Mouse (Mus musculus) kidney, postnatal 0 days (tissue): ENCODE results near the gene Tmem63a. TPM values are rescaled to one million over a fixed set of nuclear protein-coding genes. Genes with fewer than 3 reads are reported as not detected.

ENCODE experiments used
- ATAC-seq: fragments of 200-750 bp; cut with Nextera tagmentation; replicated peaks from 2 replicates; pipeline ENCODE4 v1.8.0; 2017; ENCODE audit warnings: low read depth, moderate number of reproducible peaks, moderate TSS enrichment, moderate library complexity; ENCODE audit not compliant: low FRiP score
- DNase-seq: peaks from one replicate; pipeline ENCODE4 v3.0.0-alpha.2; 2016; ENCODE audit warnings: low spot score
- H3K27ac ChIP-seq: fragments of 300-500 bp; sonication (generic); 2 replicates; pipeline ENCODE4 v1.5.1; 2014; ENCODE audit warnings: mild to moderate bottlenecking
- H3K27me3 ChIP-seq: fragments of 300-500 bp; sonication (generic); 2 replicates; pipeline ENCODE4 v1.6.1; 2014; ENCODE audit warnings: low read length, mixed read lengths; ENCODE audit not compliant: insufficient read depth
- H3K36me3 ChIP-seq: fragments of 300-500 bp; sonication (generic); 2 replicates; pipeline ENCODE4 v1.6.1; 2014; ENCODE audit warnings: low read length, mixed read lengths; ENCODE audit not compliant: insufficient read depth
- H3K4me1 ChIP-seq: fragments of 300-500 bp; sonication (generic); replicated peaks from 2 replicates; pipeline ENCODE4 v1.6.1; 2014; ENCODE audit warnings: antibody characterized with exemption, low read length, mixed read lengths; ENCODE audit not compliant: insufficient read depth
- H3K4me2 ChIP-seq: fragments of 300-500 bp; sonication (generic); 2 replicates; pipeline ENCODE4 v1.6.1; 2014; ENCODE audit warnings: mild to moderate bottlenecking, low read length, moderate library complexity, mixed read lengths
- H3K4me3 ChIP-seq: fragments of 300-500 bp; sonication (generic); replicated peaks from 2 replicates; pipeline ENCODE4 v1.5.1; 2014; ENCODE audit warnings: low read depth, low read length
- H3K9ac ChIP-seq: fragments of 300-500 bp; sonication (generic); 2 replicates; pipeline ENCODE4 v1.6.1; 2014; ENCODE audit warnings: low read depth, low read length
- H3K9me3 ChIP-seq: fragments of 300-500 bp; sonication (generic); replicated peaks from 2 replicates; pipeline ENCODE4 v1.6.1; 2016; ENCODE audit warnings: low read length, inconsistent platforms, mixed read lengths
- CTCF ChIP-seq: IDR thresholded peaks from 2 replicates; pipeline ENCODE4 v1.5.1; 2016; ENCODE audit warnings: antibody characterized with exemption, low read depth, mild to moderate bottlenecking, moderate library complexity
- WGBS: fragments of 180-500 bp; shearing (Covaris S2); extraction: QIAGEN DNeasy Blood & Tissue Kit; methylation state at CpG from one replicate; pipeline ENCODE4 v1.1.7; 2014; 5-methylcytosine and 5-hydroxymethylcytosine counted together
- polyA plus RNA-seq: library from polyadenylated mRNA; unstranded; fragments of >200 nt; fragmentation: Nextera tagmentation; extraction: Ambion mirVana; gene quantifications from 2 replicates; pipeline ENCODE4 v1.2.1, GENCODE M21; 2015

Gene Tmem63a
- polyA plus RNA-seq, 1 experiment from 2014 or later: 10.6 TPM

- DNase-seq (no peak), ATAC-seq (no peak)
- no peak overlapping the region for H3K4me2 ChIP-seq
- H3K9me3 ChIP-seq: no peaks in the 10 kb centered on the region
- no peak for TF ChIP-seq CTCF
- peaks cover 16% of the 10 kb centered on the region; the same call in 1 of the 2 replicates for H3K36me3 ChIP-seq
- no peak overlapping the region for H3K9ac ChIP-seq
- no peaks in the 10 kb centered on the region for H3K27me3 ChIP-seq
- H3K4me1 ChIP-seq: no peaks in the 10 kb centered on the region
- no peak overlapping the region for H3K27ac ChIP-seq
- no peak overlapping the region for H3K4me3 ChIP-seq
- 47% methylated on average over 20 of the region's 20 CpGs for WGBS
These were observed 30.4 kb upstream of the Tmem63a start for GRCm38 (mm10) chr1:180911653-180912287.

GRCm38 (mm10) chr1:180912792-180913191 lies 29.4 kb upstream of the Tmem63a start:
- Histone ChIP-seq H3K27ac (no peak overlapping the region), H3K4me1 (no peaks in the 10 kb centered on the region), H3K4me2 (no peak overlapping the region), H3K36me3 (peaks cover 9% of the 10 kb centered on the region; the same call in 1 of the 2 replicates), H3K27me3 (no peaks in the 10 kb centered on the region), H3K9ac (no peak overlapping the region), H3K9me3 (no peaks in the 10 kb centered on the region), H3K4me3 (no peak overlapping the region)
- DNase-seq (no peak), ATAC-seq (no peak)
- no peak for TF ChIP-seq CTCF
- WGBS: 85% methylated on average over 5 of the region's 5 CpGs

- no peak for DNase-seq
- H3K27ac ChIP-seq: no peak overlapping the region
- no peak for TF ChIP-seq CTCF
- no peak overlapping the region for H3K4me3 ChIP-seq
- no peaks in the 10 kb centered on the region for H3K4me1 ChIP-seq
- H3K9me3 ChIP-seq: no peaks in the 10 kb centered on the region
- H3K27me3 ChIP-seq: no peaks in the 10 kb centered on the region
- H3K9ac ChIP-seq: no peak overlapping the region
- ATAC-seq: no peak
- 56% methylated on average over 4 of the region's 4 CpGs for WGBS
- H3K36me3 ChIP-seq: 0 out of 2 replicates have a peak, but pooled peaks cover 1% of the 10 kb centered on the region
- no peak overlapping the region for H3K4me2 ChIP-seq
These were observed 28.3 kb upstream of the Tmem63a start for GRCm38 (mm10) chr1:180913797-180914196.

- Histone ChIP-seq H3K27me3 (no peaks in the 10 kb centered on the region), H3K4me3 (no peak overlapping the region), H3K36me3 (no peaks in the 10 kb centered on the region), H3K4me1 (no peaks in the 10 kb centered on the region), H3K27ac (no peak overlapping the region), H3K4me2 (no peak overlapping the region), H3K9me3 (no peaks in the 10 kb centered on the region), H3K9ac (no peak overlapping the region)
- 89% methylated on average over 11 of the region's 11 CpGs for WGBS
- DNase-seq (no peak), ATAC-seq (no peak)
- TF ChIP-seq CTCF: no peak
These were observed 25.7 kb upstream of the Tmem63a start for GRCm38 (mm10) chr1:180916425-180916824.

GRCm38 (mm10) chr1:180917053-180917452 lies 25.1 kb upstream of the Tmem63a start:
- no peak for TF ChIP-seq CTCF
- no peaks in the 10 kb centered on the region for H3K27me3 ChIP-seq
- H3K27ac ChIP-seq: no peak overlapping the region
- H3K4me2 ChIP-seq: no peak overlapping the region
- ATAC-seq (no peak), DNase-seq (no peak)
- H3K4me3 ChIP-seq: no peak overlapping the region
- H3K9ac ChIP-seq: no peak overlapping the region
- H3K4me1 ChIP-seq: no peaks in the 10 kb centered on the region
- no peaks in the 10 kb centered on the region for H3K9me3 ChIP-seq
- WGBS: 44% methylated on average over 1 of the region's 1 CpGs
- no peaks in the 10 kb centered on the region for H3K36me3 ChIP-seq

- peak; percentile 56 for TF ChIP-seq CTCF
- ATAC-seq (no peak), DNase-seq (peak; percentile 34)
- WGBS: 40% methylated on average over 8 of the region's 8 CpGs
- no peak overlapping the region for H3K4me3 ChIP-seq
- H3K36me3 ChIP-seq: no peaks in the 10 kb centered on the region
- no peak overlapping the region for H3K9ac ChIP-seq
- H3K27ac ChIP-seq: no peak overlapping the region
- no peaks in the 10 kb centered on the region for H3K4me1 ChIP-seq
- no peaks in the 10 kb centered on the region for H3K27me3 ChIP-seq
- H3K9me3 ChIP-seq: no peaks in the 10 kb centered on the region
- H3K4me2 ChIP-seq: no peak overlapping the region
These were observed 22.5 kb upstream of the Tmem63a start for GRCm38 (mm10) chr1:180919686-180920085.
